Mouse (Mus musculus) activated CD4-positive, CD25-positive, alpha-beta regulatory T cell, adult 4 months (primary cell): ENCODE measurements around the gene Ccdc42. TPM values are rescaled to one million over a fixed set of nuclear protein-coding genes. Genes with fewer than 3 reads are reported as not detected.

Experiments
- ATAC-seq: one replicate; pipeline ENCODE4 v1.8.0; 2017
- polyA plus RNA-seq, 2 experiments: library from polyadenylated mRNA; unstranded; fragments of 100-300 nt; shearing (Covaris generic); gene quantifications; one replicate each; pipeline ENCODE4 v1.2.1; 2017

Ccdc42 gene
- polyA plus RNA-seq, 2 experiments from 2014 or later: not detected

- ATAC-seq: no peak
Observed at GRCm38 (mm10) chr11:68589055-68589809, 2.4 kb downstream of the Ccdc42 start.

- no peak for ATAC-seq
Observed at GRCm38 (mm10) chr11:68591708-68592107, 4.9 kb downstream of the Ccdc42 start.

- ATAC-seq: no peak
Observed at GRCm38 (mm10) chr11:68593247-68593646, 6.4 kb downstream of the Ccdc42 start.

GRCm38 (mm10) chr11:68597912-68598311, 11.1 kb downstream of the Ccdc42 start:
- ATAC-seq: no peak

- no peak for ATAC-seq
Observed at GRCm38 (mm10) chr11:68600551-68601021, 13.8 kb downstream of the Ccdc42 start.

GRCm38 (mm10) chr11:68601486-68601991, 14.7 kb downstream of the Ccdc42 start:
- ATAC-seq: no peak

- no peak for ATAC-seq
Observed at GRCm38 (mm10) chr11:68602200-68602931, 15.5 kb downstream of the Ccdc42 start.

GRCm38 (mm10) chr11:68607046-68607445, 20.2 kb downstream of the Ccdc42 start:
- ATAC-seq: no peak

GRCm38 (mm10) chr11:68609910-68610566, 23.2 kb downstream of the Ccdc42 start:
- ATAC-seq: no peak

- no peak for ATAC-seq
Observed at GRCm38 (mm10) chr11:68610567-68610947, 23.7 kb downstream of the Ccdc42 start.

- ATAC-seq: no peak
Observed at GRCm38 (mm10) chr11:68613071-68613711, 26.4 kb downstream of the Ccdc42 start.

- ATAC-seq: no peak
Observed at GRCm38 (mm10) chr11:68622751-68623150, 35.9 kb downstream of the Ccdc42 start.

GRCm38 (mm10) chr11:68623225-68623870, 36.5 kb downstream of the Ccdc42 start:
- no peak for ATAC-seq

- ATAC-seq: no peak
Observed at GRCm38 (mm10) chr11:68623871-68624258, 37.0 kb downstream of the Ccdc42 start.

- ATAC-seq: no peak
Observed at GRCm38 (mm10) chr11:68631611-68632316, 44.9 kb downstream of the Ccdc42 start.

- no peak for ATAC-seq
Observed at GRCm38 (mm10) chr11:68637861-68638615, 51.2 kb downstream of the Ccdc42 start.

GRCm38 (mm10) chr11:68641361-68641760, 54.5 kb downstream of the Ccdc42 start:
- no peak for ATAC-seq

GRCm38 (mm10) chr11:68644781-68645180, 58.0 kb downstream of the Ccdc42 start:
- ATAC-seq: no peak
